Mouse (Mus musculus) olfactory bulb, adult 2 months (tissue): ENCODE measurements around the gene Sorbs1.

Source experiments
- CTCF ChIP-seq: fragments of 200-500 bp; IDR thresholded peaks from 2 replicates; pipeline ENCODE4 v1.5.1; 2012; ENCODE audit warnings: low read depth, mild to moderate bottlenecking, low read length, moderate library complexity; ENCODE audit not compliant: insufficient read depth
- POLR2A ChIP-seq: fragments of 200-500 bp; IDR thresholded peaks from 2 replicates; pipeline ENCODE4 v1.6.1; 2012; ENCODE audit warnings: mild to moderate bottlenecking, low read depth, low read length, moderate library complexity; ENCODE audit not compliant: insufficient read depth

GRCm38 (mm10) chr19:40365137-40365536 lies 148.4 kb downstream of the Sorbs1 start:
- TF ChIP-seq POLR2A: no peak
- TF ChIP-seq CTCF: no peak
